Mouse (Mus musculus) cortical plate, adult 2 months (tissue): ENCODE data around the gene Szt2. TPM values are rescaled to one million over a fixed set of nuclear protein-coding genes. Genes with fewer than 3 reads are reported as not detected.

Source experiments
- H3K27ac ChIP-seq: fragments of 200-500 bp; 2 replicates; pipeline ENCODE4 v1.5.1; 2012; ENCODE audit warnings: low read length, control low read depth, inconsistent platforms; ENCODE audit not compliant: insufficient read depth
- H3K4me1 ChIP-seq: fragments of 200-500 bp; 2 replicates; pipeline ENCODE4 v1.6.1; 2011; ENCODE audit warnings: low read length; ENCODE audit not compliant: control insufficient read depth, insufficient read depth
- H3K4me3 ChIP-seq: fragments of 200-500 bp; 2 replicates; pipeline ENCODE4 v1.5.1; 2011; ENCODE audit warnings: mild to moderate bottlenecking, low read length, control low read depth; ENCODE audit not compliant: insufficient read depth
- CTCF ChIP-seq: fragments of 200-500 bp; IDR thresholded peaks from 2 replicates; pipeline ENCODE4 v1.5.1; 2011; ENCODE audit warnings: mild to moderate bottlenecking, control low read depth, low read length; ENCODE audit not compliant: insufficient read depth; ENCODE audit errors: extremely low read depth
- POLR2A ChIP-seq: fragments of 200-500 bp; IDR thresholded peaks from 2 replicates; pipeline ENCODE4 v1.6.1; 2011; ENCODE audit warnings: mild to moderate bottlenecking, low read length, control low read depth; ENCODE audit not compliant: insufficient read depth; ENCODE audit errors: extremely low read depth
- polyA plus RNA-seq: library from polyadenylated mRNA; depleted of rRNA; stranded (reverse); fragments of >200 nt; gene quantifications from 2 replicates; pipeline ENCODE4 v1.2.3, GENCODE M21; 2012

Szt2 gene
- polyA plus RNA-seq, 1 experiment, result 33.4 TPM

DNA sequence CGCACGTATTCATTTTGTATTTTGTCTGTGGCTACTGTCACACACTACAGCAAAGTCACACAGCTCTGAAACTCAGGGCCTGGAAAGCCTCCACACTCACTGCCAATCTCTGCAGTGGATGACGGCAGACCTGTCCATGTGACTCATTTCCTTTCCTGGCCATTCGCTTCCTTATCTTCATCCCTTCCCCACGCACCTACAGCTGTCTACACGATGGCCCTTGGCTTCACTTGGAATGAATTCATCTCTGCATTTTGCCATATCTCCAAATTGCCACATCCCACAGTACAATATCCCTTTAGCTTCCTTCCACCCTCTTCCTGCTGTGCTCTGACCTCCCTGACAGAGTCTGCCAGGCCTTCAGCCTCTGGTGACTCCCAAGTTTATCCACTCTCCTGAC lies 14.6 kb downstream of the Szt2 start:
- H3K27ac ChIP-seq, result no peak overlapping the region
- H3K4me1 ChIP-seq, result no peaks in the 10 kb centered on the region
- TF ChIP-seq POLR2A (no peak), CTCF (no peak)
- no peak overlapping the region for H3K4me3 ChIP-seq

- Histone ChIP-seq H3K27ac (no peak overlapping the region), H3K4me1 (no peaks in the 10 kb centered on the region), H3K4me3 (no peak overlapping the region)
- TF ChIP-seq CTCF (no peak), POLR2A (no peak)
Measured at GRCm38 (mm10) chr4:118390146-118390545, 18.9 kb downstream of the Szt2 start.

GRCm38 (mm10) chr4:118387316-118387715 lies 21.8 kb downstream of the Szt2 start:
- TF ChIP-seq POLR2A (no peak), CTCF (no peak)
- H3K4me1 ChIP-seq, result no peaks in the 10 kb centered on the region
- no peak overlapping the region for H3K4me3 ChIP-seq

DNA sequence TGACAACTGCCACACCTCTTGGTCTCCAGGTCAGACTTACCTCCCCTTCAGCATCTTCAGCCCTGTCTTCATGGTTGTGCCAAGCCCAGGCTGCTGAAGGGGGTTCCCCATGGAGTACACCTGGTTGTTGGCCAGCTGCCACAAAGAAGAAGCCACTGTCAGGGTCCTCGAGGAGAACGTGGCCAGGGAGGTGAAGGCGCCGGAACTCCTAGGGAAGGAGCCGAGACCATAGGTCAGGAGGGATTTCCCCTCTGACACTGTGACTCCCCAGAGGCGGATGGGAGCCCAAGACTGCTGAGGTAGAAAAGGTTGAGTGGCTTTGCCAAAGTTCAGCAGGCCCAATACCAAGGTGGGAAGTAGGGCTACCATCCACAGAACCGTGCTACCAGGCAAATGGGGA lies 25.8 kb downstream of the Szt2 start:
- TF ChIP-seq POLR2A, result no peak
- no peak for TF ChIP-seq CTCF
- H3K4me1 ChIP-seq, result no peaks in the 10 kb centered on the region
- H3K27ac ChIP-seq, result no peak overlapping the region
- no peak overlapping the region for H3K4me3 ChIP-seq

More at GRCm38 (mm10) chr4:118387316-118387715, 21.8 kb downstream of the Szt2 start:
- H3K27ac ChIP-seq, result no peak overlapping the region

DNA sequence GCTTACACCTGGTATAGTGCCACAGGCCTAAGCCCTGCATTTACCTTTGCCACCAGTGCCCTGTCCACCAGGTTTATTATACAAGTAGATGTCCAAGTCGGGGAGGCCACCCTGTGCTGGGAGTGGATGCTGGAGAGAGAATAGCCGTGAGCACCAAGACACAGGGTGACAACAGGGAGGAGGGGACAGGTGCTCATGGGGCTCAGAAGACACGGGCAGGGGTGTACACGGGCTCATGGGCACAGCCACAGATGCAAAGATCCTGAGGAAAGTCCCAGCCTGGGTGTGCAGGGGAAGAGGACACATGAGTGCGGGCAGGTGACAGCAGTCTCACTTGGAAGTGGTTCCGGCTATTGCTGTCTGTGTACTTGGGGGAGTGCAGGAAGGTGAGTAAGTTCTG lies 33.1 kb downstream of the Szt2 start:
- TF ChIP-seq CTCF (no peak), POLR2A (no peak)
- H3K27ac ChIP-seq, result no peak overlapping the region
- no peaks in the 10 kb centered on the region for H3K4me1 ChIP-seq
- H3K4me3 ChIP-seq, result no peak overlapping the region

- TF ChIP-seq POLR2A (no peak), CTCF (no peak)
- H3K27ac ChIP-seq, result no peak overlapping the region
- no peak overlapping the region for H3K4me3 ChIP-seq
- no peaks in the 10 kb centered on the region for H3K4me1 ChIP-seq
Measured at GRCm38 (mm10) chr4:118371822-118372221, 37.3 kb downstream of the Szt2 start.

GRCm38 (mm10) chr4:118368616-118369015 lies 40.5 kb downstream of the Szt2 start:
- Histone ChIP-seq H3K4me3 (no peak overlapping the region), H3K4me1 (no peaks in the 10 kb centered on the region), H3K27ac (no peak overlapping the region)
- TF ChIP-seq CTCF (no peak), POLR2A (no peak)

DNA sequence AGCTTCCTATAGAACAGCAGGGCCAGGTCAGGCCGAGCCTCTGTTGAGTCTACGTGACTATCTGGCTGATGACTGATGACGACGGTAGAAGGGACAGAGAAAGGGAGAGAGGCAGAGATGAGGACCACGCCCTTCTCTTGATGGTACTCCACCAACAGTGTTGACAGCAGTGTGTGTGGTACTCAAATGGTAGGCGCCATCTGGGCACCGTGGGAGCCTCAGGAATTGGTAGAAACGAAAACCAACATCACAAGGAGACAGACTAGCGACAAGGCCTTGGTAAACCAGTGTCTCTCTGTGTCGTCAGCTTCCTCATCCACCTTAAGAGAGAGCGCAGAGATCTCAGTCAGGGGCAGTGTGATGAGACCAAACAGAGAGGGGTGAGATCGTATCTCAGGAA lies 41.5 kb downstream of the Szt2 start:
- TF ChIP-seq CTCF, result no peak
- TF ChIP-seq POLR2A, result no peak
- Histone ChIP-seq H3K4me3 (no peak overlapping the region), H3K4me1 (no peaks in the 10 kb centered on the region), H3K27ac (no peak overlapping the region)

- Histone ChIP-seq H3K4me1 (no peaks in the 10 kb centered on the region), H3K4me3 (no peak overlapping the region), H3K27ac (no peak overlapping the region)
- no peak for TF ChIP-seq POLR2A
- TF ChIP-seq CTCF, result no peak
Measured at GRCm38 (mm10) chr4:118365991-118366390, 43.1 kb downstream of the Szt2 start.

- no peak overlapping the region for H3K4me3 ChIP-seq
- no peak overlapping the region for H3K27ac ChIP-seq
- H3K4me1 ChIP-seq, result no peaks in the 10 kb centered on the region
- no peak for TF ChIP-seq POLR2A
- no peak for TF ChIP-seq CTCF
Measured at GRCm38 (mm10) chr4:118364641-118365040, 44.4 kb downstream of the Szt2 start.

- no peak overlapping the region for H3K27ac ChIP-seq
- H3K4me1 ChIP-seq, result no peaks in the 10 kb centered on the region
- no peak overlapping the region for H3K4me3 ChIP-seq
- TF ChIP-seq POLR2A (no peak), CTCF (no peak)
Measured at GRCm38 (mm10) chr4:118363985-118364384, 45.1 kb downstream of the Szt2 start.
